Mouse (Mus musculus) MEL (cell line): ENCODE results near the gene Tmem80.

ENCODE experiments used
- BHLHE40 ChIP-seq: IDR thresholded peaks from 2 replicates; pipeline ENCODE4 v1.6.1; 2012; ENCODE audit warnings: low read depth, mild to moderate bottlenecking, inconsistent platforms, low read length, improper control_type of control experiment, borderline replicate concordance
- CHD2 ChIP-seq: IDR thresholded peaks from 2 replicates; pipeline ENCODE4 v1.6.1; 2011; ENCODE audit warnings: low read length, improper control_type of control experiment
- E2F4 ChIP-seq: IDR thresholded peaks from 2 replicates; pipeline ENCODE4 v1.6.1; 2011; ENCODE audit warnings: low read depth, low read length, improper control_type of control experiment, borderline replicate concordance

DNA sequence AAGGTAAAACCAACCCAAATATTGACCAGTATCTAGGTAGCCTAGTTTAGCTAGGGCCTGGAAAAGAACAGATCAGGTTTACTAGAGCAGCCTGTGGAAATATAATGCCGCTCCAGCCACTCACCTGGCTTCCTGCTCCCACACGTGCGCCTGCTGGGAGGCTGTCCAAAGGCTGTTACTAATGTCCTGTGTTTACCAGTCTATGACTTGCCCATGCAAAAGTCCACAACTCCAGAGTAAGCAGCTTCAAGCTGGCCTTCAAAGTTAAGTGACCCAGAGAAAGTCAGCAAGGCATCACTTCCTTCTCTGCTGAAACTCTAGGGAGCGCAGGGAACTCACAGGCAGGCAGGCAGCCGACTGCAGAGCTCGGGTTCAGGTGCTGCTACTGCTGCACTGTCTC, 4.5 kb downstream of the Tmem80 start:
- TF ChIP-seq E2F4 = no peak
- TF ChIP-seq BHLHE40 = no peak
- TF ChIP-seq CHD2 = no peak
